Mouse (Mus musculus): ENCODE results near the gene Zbtb2.

DNA sequence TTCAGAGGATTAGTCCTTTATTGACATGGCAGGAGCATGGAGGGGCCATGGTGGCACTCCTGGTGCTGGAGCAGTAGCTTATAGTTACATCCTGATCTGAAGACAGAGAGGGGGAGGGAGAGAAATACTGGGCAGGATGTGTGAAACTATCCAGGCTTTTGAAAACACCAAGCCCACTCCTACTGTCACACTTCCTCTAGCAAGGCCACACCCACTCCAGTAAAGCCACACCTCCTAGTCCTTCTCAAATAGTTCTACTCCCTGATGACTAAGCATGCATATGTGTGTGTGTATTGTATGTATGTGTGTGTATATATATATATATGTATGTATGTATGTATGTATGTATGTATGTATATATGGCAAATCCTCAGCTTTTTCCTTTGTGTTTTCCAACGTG, 60.2 kb downstream of the Zbtb2 start:
- TF ChIP-seq CTCF (IDR thresholded peaks at IDR 0.05; ENCODE audit: extremely low read depth, insufficient read depth, low read length) (no peak), POLR2A (IDR thresholded peaks at IDR 0.05; ENCODE audit: extremely low read depth, insufficient read depth, low read length) (no peak)
